Mouse (Mus musculus) adrenal gland, adult 18-20 months (tissue): Measurements from ENCODE around the gene Mfsd9. TPM values are rescaled to one million over a fixed set of nuclear protein-coding genes. Genes with fewer than 3 reads are reported as not detected.

Source experiments
- DNase-seq, 2 experiments: peaks; one replicate each; pipeline ENCODE4 v3.0.0; 2021 to 2022; ENCODE audit warnings: low spot score in 2 of 2
- long read RNA-seq, 2 experiments: library from polyadenylated mRNA; stranded (forward); transcript quantifications; one replicate each; pipeline ENCODE4 v2.0.0; 2021
- total RNA-seq, 2 experiments: library from RNA; stranded (reverse); gene quantifications; 1 replicate in 1 of 2; 2 replicates in 1 of 2; pipeline ENCODE4 v1.2.3; 2021

Gene Mfsd9
- total RNA-seq, result 1 to 10 TPM; 1.6 to 2.2 TPM
- long read RNA-seq, experiment 1, partial matches to known transcripts, result 0 of 3 reads
- long read RNA-seq, experiment 1, other reads (novel, unspliced or antisense), result 0 of 3 reads
- long read RNA-seq, experiment 2, transcript Mfsd9-201 (6 exons, 3,160 nt), result major isoform, 17 of 22 reads
- long read RNA-seq, experiment 2, partial matches to known transcripts, result 1 of 22 reads
- long read RNA-seq, experiment 2, other reads (novel, unspliced or antisense), result 3 of 22 reads

- peak; percentile 96 for DNase-seq
These were observed at the start of gene Mfsd9 for GRCm38 (mm10) chr1:40790324-40791141. Mfsd9 (minus strand) TSS chr1:40790687.

DNA sequence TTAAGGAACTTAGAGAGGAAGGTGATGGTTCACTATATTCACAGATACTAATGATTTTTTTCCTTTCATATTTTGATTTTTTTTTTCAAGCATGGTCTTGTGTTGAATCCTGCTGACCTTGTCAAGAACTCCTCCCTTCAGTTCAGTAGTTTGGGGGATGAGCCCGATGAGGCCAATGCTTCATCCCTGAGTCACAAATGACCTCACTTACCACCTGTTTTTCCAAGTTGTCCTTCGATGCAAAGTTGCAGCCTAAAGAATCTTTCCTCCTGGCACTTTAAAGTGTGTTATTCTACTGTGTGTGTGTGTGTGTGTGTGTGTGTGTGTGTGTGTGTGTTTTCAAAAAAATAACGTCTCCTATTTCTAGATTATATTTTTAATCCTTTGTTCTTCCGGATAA lies 45.0 kb upstream of the Mfsd9 start:
- no peak for DNase-seq

GRCm38 (mm10) chr1:40830712-40831507 lies 40.4 kb upstream of the Mfsd9 start:
- DNase-seq, result no peak

DNA sequence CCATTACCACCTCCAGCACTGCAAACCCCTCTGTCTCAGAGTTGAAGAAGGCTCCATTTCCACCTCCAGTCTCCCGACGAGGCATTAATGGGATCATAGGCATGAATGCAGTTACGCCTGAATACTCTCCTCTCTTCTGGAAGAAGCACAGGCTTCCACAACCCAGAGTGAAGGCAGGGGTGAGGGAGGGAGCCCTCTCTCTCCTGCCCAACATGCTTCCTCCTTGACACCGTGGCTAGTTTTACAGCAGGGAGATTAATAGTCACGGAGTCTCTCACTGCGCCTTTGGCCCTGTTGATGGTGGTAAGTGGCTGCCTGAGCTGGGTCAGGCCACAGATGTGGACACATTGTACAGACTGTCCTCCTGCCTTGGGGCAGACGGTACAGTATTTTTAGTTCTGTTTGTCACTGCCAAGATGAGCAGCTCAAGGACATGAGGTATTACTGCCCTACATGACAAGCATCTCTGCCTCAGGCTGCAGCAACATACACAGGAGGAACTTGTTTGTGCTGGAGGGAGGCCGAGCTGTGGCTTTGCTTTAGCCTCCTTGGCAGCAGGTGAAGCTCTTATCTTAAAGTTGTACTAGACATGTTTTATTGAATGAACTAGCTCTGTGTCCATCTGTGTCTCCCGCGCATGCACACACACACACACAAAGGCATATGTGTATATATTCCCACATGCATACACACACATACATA lies 38.9 kb upstream of the Mfsd9 start:
- no peak for DNase-seq

- no peak for DNase-seq
These were observed 35.3 kb upstream of the Mfsd9 start for GRCm38 (mm10) chr1:40825826-40826225.

DNA sequence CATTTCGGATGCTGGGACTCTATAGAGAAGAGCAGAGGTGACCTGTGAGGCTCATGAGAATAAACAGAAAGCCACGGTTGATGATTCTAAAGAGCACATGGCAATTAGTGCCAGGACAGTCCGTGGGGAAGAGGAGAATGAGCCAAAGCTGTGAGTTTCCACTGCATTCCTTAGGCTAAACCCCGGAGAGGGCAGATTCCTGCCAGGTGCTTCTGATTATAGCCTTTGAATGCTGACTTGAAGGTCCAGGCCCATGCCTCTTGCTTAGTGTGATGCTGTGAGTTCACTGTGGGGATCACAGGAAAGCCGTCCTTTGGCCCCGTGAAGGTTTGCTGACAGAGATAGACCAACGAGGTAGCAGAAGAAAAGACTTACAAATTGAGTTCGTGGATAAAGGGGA lies 34.4 kb upstream of the Mfsd9 start:
- DNase-seq, result no peak

GRCm38 (mm10) chr1:40824517-40824916 lies 34.0 kb upstream of the Mfsd9 start:
- no peak for DNase-seq

GRCm38 (mm10) chr1:40815071-40815845 lies 24.8 kb upstream of the Mfsd9 start:
- no peak for DNase-seq

GRCm38 (mm10) chr1:40808643-40809042 lies 18.2 kb upstream of the Mfsd9 start:
- DNase-seq, result no peak

GRCm38 (mm10) chr1:40805891-40806290 lies 15.4 kb upstream of the Mfsd9 start:
- no peak for DNase-seq

DNA sequence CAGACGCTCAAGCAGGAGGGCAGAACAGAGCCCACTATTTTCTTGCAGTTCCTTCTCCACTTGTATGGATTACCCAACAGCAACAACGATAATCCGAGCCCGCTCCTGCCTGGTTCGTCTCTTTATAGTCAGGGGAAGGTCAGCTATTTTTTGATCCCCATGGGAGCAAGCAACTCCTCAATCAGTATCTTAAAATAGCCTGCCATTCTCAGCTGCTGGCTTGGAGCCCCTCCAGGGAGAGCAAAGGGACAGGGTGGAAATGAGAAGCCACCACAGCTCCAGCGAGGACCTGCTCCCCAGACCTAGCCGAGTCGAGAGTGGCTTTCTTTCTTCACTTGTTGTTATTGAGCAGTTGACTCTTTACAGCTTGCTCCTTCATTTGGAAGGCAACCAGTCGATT lies 14.9 kb upstream of the Mfsd9 start, which contains the start of gene Tmem182:
Gene Tmem182, plus strand, starts transcription at position 251 of the 400 bp plus-strand sequence.
- no peak for DNase-seq

DNA sequence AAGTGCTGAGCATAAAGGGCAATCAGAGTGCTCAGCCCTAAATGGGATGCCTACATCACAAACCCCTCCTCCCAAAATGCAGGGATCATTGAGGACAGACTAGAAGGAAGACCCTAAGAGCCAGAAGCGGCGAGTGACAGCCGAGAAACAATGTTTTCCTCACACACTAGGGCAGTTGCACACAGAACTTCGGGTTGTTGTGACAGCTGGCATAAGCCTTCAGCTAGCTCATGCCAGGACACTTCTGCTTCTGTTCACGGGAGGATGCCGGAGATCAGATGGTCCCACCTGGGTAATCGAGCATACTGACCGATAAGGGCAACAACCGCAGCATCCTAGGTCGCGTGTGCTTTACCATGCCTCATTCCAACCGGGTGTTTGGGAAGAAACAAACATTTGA lies 13.6 kb upstream of the Mfsd9 start:
- no peak for DNase-seq

DNA sequence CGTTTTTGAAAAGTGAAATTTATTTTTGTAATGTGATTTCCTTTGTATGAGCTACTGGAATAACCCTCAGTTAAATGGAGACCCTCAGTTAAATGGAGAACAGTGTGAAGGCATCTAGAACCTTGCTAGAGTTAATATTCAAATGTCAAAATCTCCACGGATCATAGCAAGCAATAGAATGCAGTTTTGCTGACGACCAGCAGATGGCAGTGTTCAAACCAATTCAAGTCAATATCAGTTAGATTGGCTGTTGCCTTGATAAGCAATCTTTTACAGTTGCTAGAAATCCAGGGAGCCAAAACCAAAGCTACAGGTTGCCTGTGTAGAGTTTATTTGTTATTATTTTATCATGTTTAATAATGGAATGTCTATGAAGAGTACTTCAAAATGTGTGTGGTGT lies 12.3 kb upstream of the Mfsd9 start:
- peak; percentile 36 to 43 for DNase-seq

GRCm38 (mm10) chr1:40800908-40801307 lies 10.4 kb upstream of the Mfsd9 start:
- no peak for DNase-seq

- no peak for DNase-seq
These were observed 8.6 kb upstream of the Mfsd9 start for GRCm38 (mm10) chr1:40799121-40799520.

DNA sequence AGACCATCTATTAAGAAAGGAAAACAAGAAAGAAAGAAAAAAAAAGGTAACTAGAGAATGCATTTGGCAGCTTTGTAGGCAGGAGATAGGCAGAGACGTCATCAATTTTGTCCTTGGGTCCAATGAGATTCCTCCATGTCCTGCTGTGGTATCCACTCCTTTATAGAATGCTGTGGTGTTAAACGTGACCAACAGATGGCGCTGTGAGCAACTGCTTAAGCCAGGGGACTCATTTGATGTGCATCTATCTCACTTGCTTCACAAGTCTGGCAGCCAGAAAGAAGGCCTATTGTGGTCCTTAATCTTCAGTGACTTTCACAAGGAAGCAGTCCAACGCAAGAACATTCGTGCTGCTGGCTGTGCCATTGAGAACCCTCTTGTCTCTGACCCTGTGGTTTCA lies 6.9 kb upstream of the Mfsd9 start:
- peak; percentile 50 to 57 for DNase-seq

DNA sequence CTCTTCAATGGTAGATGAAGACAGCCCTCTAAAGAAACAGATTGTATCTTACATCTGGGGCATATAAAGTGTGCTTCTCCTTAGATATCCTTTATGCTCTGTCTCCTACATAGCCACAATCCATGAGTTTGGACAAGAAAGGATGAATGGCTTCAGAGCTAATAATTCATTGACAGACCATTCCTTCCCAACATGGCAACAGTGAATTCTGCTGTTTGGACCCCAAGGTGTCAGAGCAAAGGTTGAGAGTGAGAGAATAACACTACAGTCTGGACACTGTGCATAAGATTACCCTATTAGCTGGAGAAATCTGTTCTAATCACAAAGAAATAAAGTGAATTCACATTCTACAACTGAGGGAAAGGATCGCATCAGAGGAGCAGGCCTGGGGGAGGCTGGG lies 5.0 kb upstream of the Mfsd9 start:
- DNase-seq, result no peak

DNA sequence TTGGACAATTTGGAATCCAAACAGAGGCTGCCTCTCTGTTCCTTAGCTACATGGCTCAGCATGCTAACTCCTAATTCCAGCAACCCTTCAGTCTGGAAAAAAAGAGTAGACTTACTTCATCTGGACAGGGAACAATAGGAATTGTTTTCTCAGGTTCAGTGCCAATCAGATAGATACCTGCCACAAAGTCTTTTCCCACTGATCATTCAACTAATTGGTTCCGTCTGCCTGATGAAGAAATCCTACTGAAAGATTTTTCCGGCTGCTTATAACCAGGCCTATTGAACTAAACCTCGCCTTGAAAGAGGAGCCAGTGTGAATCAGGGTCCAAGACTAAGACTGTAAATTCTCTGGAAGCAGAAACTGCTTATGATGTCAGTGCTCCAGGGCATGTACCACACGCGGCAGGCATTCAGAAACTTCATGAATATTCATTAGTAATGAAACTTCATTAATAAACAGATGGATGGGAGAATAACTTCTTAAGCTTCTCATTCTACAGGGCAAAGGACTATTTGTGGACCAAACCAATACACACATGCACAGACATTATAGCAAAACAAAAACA lies 737 bp downstream of the Mfsd9 start:
- no peak for DNase-seq

DNA sequence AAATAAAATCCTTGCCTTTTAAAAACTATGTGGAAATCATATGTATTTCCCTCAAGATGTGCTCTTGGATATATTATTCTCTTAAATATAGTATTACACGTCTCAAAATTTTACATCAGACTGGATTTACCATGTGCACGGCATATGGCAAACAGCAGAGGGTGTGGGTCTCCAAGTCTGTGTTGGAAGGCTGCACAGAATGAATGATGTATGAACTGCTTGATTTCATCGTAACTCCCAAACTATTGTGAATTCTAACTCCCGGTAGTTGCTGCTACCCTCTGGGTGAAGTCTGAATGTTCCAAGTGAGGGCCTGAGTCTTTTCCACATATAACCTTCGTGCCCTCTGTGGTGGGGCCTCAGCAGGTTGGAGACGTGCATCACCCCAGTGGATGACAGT lies 1.5 kb downstream of the Mfsd9 start:
- no peak for DNase-seq

- DNase-seq, result no peak
These were observed 4.5 kb downstream of the Mfsd9 start for GRCm38 (mm10) chr1:40785876-40786445.
